Mouse (Mus musculus): Measurements from ENCODE around the gene Prph.

Prph gene

GRCm38 (mm10) chr15:99098493-99098861, 43.5 kb downstream of the Prph start:
- no peak for DNase-seq (ENCODE audit: low spot score)

DNA sequence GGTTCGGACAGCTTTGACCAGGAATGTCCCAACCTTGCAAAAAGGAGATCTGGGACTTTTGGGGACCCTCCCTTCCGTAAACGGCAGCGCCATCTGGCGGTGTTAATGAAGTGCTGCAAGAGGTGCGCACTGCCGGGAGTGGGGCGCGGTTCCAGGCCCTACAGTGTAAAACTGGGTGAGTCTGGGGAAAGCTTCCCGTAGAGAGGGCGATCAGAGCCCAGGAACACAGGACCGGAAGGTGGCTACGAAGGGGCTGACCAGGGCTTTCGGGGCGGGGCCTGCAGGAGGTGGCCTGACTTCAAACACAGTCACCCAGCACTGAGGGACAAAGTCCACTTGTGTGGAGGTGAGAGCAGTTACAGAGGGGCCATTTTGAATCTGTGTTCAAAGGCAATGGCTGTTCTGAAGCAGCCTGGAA, 44.2 kb downstream of the Prph start:
- peak; percentile 63 for DNase-seq (ENCODE audit: low spot score)

GRCm38 (mm10) chr15:99099984-99100383, 45.0 kb downstream of the Prph start:
- DNase-seq (ENCODE audit: low spot score): no peak

DNA sequence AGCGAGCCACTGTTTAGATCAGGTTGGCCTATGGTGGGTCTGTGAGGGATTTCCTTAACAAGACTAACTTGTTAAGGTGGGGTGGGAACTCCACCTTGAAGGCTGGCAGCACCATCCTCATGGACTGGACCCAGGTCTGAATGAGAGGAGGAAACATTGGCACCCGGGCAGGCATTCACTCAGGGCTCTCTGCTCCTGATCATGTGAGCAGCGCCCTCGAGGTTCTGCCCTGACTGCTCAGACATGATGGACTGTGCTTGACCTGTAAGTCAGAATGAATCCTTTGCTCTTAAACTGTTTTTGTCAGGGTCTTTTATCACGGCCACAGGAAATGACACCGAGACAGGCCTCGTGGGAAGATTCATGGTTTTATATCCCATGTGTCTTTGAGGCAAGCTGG, 50.3 kb downstream of the Prph start:
- DNase-seq (ENCODE audit: low spot score): no peak

DNA sequence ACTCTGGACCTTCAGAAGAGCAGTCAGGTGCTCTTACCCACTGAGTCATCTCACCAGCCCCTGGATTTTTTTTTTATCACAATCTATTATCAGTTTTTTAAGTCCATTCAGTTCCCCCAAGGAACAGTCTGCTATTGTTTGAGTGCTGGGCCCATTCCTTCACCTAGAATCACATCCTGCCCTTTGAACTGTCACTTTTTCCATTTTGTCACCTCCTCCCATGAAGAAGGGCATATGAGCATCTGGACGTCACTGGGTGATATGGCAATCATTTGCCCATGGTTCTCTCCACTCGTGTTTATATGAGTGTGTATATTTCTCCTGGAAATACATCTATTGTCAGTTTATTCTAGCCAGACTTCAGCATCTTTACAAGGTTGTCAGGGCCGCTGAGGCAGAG, 52.9 kb downstream of the Prph start:
- no peak for DNase-seq (ENCODE audit: low spot score)
